Mouse (Mus musculus): ENCODE data around the gene Elf3. TPM values are rescaled to one million over a fixed set of nuclear protein-coding genes. Genes with fewer than 3 reads are reported as not detected.

The Elf3 gene
- polyA plus RNA-seq, 1 experiment from 2014 or later, result 31.9 TPM

GRCm38 (mm10) chr1:135204196-135205126 is 53.9 kb downstream of the Elf3 start:
- no peak for TF ChIP-seq EP300 (IDR thresholded peaks at IDR 0.05)
- no peak for TF ChIP-seq CTCF (IDR thresholded peaks at IDR 0.05)
- ATAC-seq (no peak), DNase-seq (ENCODE audit: low spot score) (no peak)
- Histone ChIP-seq H3K9ac (replicated peaks; ENCODE audit: low read depth) (no peak overlapping the region), H3K4me3 (ENCODE audit: low read depth, low read length) (no peak overlapping the region), H3K4me1 (ENCODE audit: insufficient read depth, low read depth, low read length) (0 out of 2 replicates have a peak, but pooled peaks cover under 1% of the 10 kb centered on the region), H3K36me3 (ENCODE audit: insufficient read depth, low read length) (no peaks in the 10 kb centered on the region), H3K4me2 (replicated peaks; ENCODE audit: low read depth, low read length) (no peak overlapping the region), H3K27ac (ENCODE audit: low read length) (no peak overlapping the region), H3K9me3 (ENCODE audit: low read length) (no peaks in the 10 kb centered on the region), H3K27me3 (replicated peaks; ENCODE audit: insufficient read depth, low read length) (no peaks in the 10 kb centered on the region)
- 30% methylated on average over 12 of the region's 12 CpGs for WGBS

Other genes starting within 250 kb of the Elf3 start
- gene Lgr6, start 153.3 kb downstream of the Elf3 start, polyA plus RNA-seq (2015; fragmentation: Nextera tagmentation; extraction: Ambion mirVana), result 2.9 and 3.9 TPM in 2 replicates
- 2.9 and 3.0 TPM in 2 replicates for gene Ptpn7, start 125.9 kb downstream of the Elf3 start, polyA plus RNA-seq (2015; fragmentation: Nextera tagmentation; extraction: Ambion mirVana)
- gene Arl8a, start 111.7 kb downstream of the Elf3 start, polyA plus RNA-seq (2015; fragmentation: Nextera tagmentation; extraction: Ambion mirVana), result 51.8 and 56.3 TPM in 2 replicates
- gene Gpr37l1, start 90.9 kb downstream of the Elf3 start, polyA plus RNA-seq (2015; fragmentation: Nextera tagmentation; extraction: Ambion mirVana), result 0.06 and 0.19 TPM in 2 replicates
- gene Rnpep, start 25.5 kb upstream of the Elf3 start, polyA plus RNA-seq (2015; fragmentation: Nextera tagmentation; extraction: Ambion mirVana), result 50.2 and 67.5 TPM in 2 replicates
- gene Timm17a, start 55.2 kb upstream of the Elf3 start, polyA plus RNA-seq (2015; fragmentation: Nextera tagmentation; extraction: Ambion mirVana), result 164 and 186 TPM in 2 replicates
- gene Lmod1, start 66.2 kb upstream of the Elf3 start, polyA plus RNA-seq (2015; fragmentation: Nextera tagmentation; extraction: Ambion mirVana), result 2.6 and 2.8 TPM in 2 replicates
- gene Shisa4, start 116.7 kb upstream of the Elf3 start, polyA plus RNA-seq (2015; fragmentation: Nextera tagmentation; extraction: Ambion mirVana), result 19.2 and 20.0 TPM in 2 replicates
- 26.1 and 30.7 TPM in 2 replicates for gene Ipo9, start 171.9 kb upstream of the Elf3 start, polyA plus RNA-seq (2015; fragmentation: Nextera tagmentation; extraction: Ambion mirVana)

Measured in lung, postnatal 0 days (tissue).